Mouse (Mus musculus): ENCODE data around the gene Fgr. TPM values are rescaled to one million over a fixed set of nuclear protein-coding genes. Genes with fewer than 3 reads are reported as not detected.
A peak's percentile ranks its signal among the peaks of the same experiment; 100 is the strongest.

Gene Fgr
- total RNA-seq, 2 experiments from 2014 or later: 0.12 TPM; not detected in 1

GRCm38 (mm10) chr4:133007513-133008380, 33.9 kb downstream of the Fgr start:
- no peak for TF ChIP-seq CTCF (conservative IDR thresholded peaks at IDR 0.05)
- no peak for DNase-seq (ENCODE audit: low spot score in 2 of 2)
- Histone ChIP-seq H3K27ac (no peak overlapping the region), H3K4me3 (no peak overlapping the region)

- peak; percentile 88 for TF ChIP-seq CTCF (conservative IDR thresholded peaks at IDR 0.05)
- DNase-seq (ENCODE audit: low spot score in 2 of 2): peak in 1 of 2 experiments; percentile 83
- Histone ChIP-seq H3K27ac (no peak overlapping the region), H3K4me3 (no peak overlapping the region)
Measured at GRCm38 (mm10) chr4:133009131-133009530, 35.2 kb downstream of the Fgr start.

GRCm38 (mm10) chr4:133009676-133010075, 35.8 kb downstream of the Fgr start:
- no peak for TF ChIP-seq CTCF (conservative IDR thresholded peaks at IDR 0.05)
- Histone ChIP-seq H3K4me3 (no peak overlapping the region), H3K27ac (no peak overlapping the region)
- DNase-seq (ENCODE audit: low spot score in 2 of 2): no peak

GRCm38 (mm10) chr4:133010611-133011010, 36.7 kb downstream of the Fgr start:
- peak overlapping the region; percentile 97; the same call in 1 of the 2 replicates for H3K4me3 ChIP-seq
- H3K27ac ChIP-seq: no peak overlapping the region
- DNase-seq (ENCODE audit: low spot score in 2 of 2): no peak
- no peak for TF ChIP-seq CTCF (conservative IDR thresholded peaks at IDR 0.05)

DNA sequence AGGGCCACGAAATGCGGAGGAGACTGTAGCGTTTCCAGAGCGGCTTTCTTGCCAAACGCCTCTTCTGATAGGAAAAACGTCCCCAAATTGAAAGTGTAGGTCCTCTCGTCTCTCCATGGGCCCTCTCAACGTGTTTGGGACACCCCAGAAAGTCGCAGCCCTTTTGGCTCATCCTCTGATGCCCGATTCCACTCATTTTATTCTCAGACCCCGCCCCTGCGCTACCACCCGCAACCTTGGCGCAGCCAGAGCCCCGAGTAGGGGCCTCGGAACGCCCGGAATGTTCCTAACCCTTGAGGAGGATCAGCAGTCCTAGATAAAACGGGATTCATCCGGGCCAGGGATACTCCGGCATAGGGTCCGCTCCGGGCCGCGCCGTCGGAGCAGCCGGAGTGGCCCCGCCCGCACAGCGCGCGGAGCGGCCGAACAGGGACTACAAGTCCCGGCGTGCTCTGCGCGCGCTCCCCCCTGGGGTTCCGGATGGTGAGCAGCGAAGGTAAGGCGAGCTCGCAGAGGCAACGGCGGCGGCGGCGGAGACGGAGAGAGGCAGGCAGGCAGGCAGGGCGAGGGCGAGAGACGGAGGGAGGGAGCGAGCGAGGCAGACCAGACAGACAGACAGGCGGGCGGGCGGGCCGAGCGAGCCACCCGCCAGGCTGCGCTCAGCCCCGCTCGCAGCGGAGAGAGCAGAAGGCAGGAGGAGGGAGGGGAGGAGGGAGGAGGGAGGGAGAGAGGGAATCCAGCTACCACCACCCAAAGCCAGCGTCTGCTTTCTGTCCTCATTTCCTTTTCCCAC, 37.3 kb downstream of the Fgr start, which contains the start of gene Ahdc1:
TSS of gene Ahdc1 (plus strand) at position 233 of the 793 bp plus-strand sequence.
- H3K4me3 ChIP-seq: peak within 1 kb of the TSS; percentile 97
- H3K27ac ChIP-seq: peak within 1 kb of the TSS; percentile 99
- peak; percentile 94 to 95 for DNase-seq (ENCODE audit: low spot score in 2 of 2)
- peak; percentile 34 for TF ChIP-seq CTCF (conservative IDR thresholded peaks at IDR 0.05)

- TF ChIP-seq CTCF (conservative IDR thresholded peaks at IDR 0.05): no peak
- peak overlapping the region; percentile 99 for H3K27ac ChIP-seq
- peak overlapping the region; percentile 97 for H3K4me3 ChIP-seq
- DNase-seq (ENCODE audit: low spot score in 2 of 2): no peak
Measured at GRCm38 (mm10) chr4:133011821-133012775, 38.2 kb downstream of the Fgr start.

GRCm38 (mm10) chr4:133012776-133013265, 38.9 kb downstream of the Fgr start:
- TF ChIP-seq CTCF (conservative IDR thresholded peaks at IDR 0.05): no peak
- H3K4me3 ChIP-seq: peak overlapping the region; percentile 97
- H3K27ac ChIP-seq: peak overlapping the region; percentile 99
- no peak for DNase-seq (ENCODE audit: low spot score in 2 of 2)

DNA sequence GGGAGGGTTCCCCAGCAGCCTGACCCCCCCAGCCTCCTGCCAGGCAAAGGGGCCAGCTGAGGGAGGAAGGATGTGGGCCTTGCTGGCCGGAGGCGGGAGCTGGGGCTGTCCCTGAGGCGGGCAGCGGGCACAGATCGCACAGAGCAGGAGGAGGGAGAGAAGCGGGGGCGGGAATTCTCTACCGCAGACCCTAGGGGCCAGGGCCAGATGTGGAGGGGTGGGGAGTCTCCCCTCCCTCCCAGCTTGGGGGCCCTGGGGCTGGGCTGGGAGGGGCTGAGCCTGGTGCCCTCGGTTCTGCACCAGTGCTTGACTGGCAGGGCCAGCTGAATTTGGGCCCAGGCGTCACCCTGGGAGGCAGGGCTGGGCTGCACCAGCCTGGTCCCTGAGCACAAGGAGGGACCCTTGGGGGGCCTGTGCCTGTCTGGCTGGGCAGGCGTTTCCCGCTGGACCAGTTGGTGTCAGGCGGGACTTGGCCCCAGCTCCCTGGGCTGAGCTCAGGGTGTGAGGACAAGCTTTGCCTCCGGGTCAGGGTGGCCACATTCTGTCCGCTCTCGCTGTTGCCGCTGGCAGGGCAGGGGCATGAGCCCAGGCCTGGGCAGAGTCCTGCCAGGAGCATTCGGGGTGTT, 39.5 kb downstream of the Fgr start:
- no peak for TF ChIP-seq CTCF (conservative IDR thresholded peaks at IDR 0.05)
- Histone ChIP-seq H3K27ac (peak overlapping the region; percentile 99), H3K4me3 (peak overlapping the region; percentile 97)
- peak; percentile 51 to 72 for DNase-seq (ENCODE audit: low spot score in 2 of 2)

GRCm38 (mm10) chr4:133014088-133014487, 40.2 kb downstream of the Fgr start:
- TF ChIP-seq CTCF (conservative IDR thresholded peaks at IDR 0.05): no peak
- H3K4me3 ChIP-seq: peak overlapping the region; percentile 97
- no peak for DNase-seq (ENCODE audit: low spot score in 2 of 2)
- peak overlapping the region; percentile 99 for H3K27ac ChIP-seq

DNA sequence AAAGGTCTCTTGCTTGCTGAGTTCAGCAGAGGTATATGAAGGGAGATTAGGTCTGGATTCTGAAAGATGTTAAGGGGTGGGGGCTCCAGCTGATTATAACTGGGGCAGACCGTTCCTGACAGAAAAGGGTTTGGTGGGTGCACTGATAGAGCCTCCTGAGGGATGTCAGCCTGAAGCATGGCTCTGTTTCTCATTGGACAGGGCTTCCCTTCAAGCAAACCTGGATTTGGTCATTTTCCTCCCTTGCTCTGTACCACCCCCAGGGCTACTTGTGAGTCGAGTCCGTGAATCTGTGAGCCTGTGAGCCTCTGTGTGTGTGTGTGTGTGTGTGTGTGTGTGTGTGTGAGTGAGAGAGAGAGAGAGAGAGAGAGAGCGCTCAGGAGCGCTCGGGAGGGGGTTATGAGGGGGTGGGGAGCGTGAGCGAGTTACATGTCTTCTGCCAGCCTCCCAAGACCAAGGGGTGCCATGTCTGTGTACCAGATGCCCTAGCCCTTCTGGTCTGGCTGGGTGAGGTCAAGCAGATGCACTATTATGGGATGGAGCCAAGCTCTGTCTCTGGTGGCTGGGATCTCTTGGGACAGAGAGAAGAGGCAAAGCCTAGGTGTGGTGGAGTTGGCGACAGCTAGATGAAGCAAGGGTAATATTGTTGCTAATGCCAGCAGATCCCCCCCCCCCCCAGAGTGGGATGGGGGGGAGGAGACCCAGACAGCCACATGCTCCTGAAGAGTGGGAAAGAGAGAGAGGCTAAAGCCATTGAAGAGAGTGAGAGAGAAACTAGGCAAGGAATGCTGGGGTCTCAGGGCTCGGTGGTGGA, 41.2 kb downstream of the Fgr start:
- H3K4me3 ChIP-seq: peak overlapping the region; percentile 97; the same call in 1 of the 2 replicates
- TF ChIP-seq CTCF (conservative IDR thresholded peaks at IDR 0.05): no peak
- peak overlapping the region; percentile 99; the same call in 1 of the 2 replicates for H3K27ac ChIP-seq
- DNase-seq (ENCODE audit: low spot score in 2 of 2): no peak

Measured in layer of hippocampus, adult 2 months (tissue).